Mouse (Mus musculus) megakaryocyte, embryonic 14.5 days (primary cell): ENCODE measurements around the gene 4930562C15Rik.

Experiments
- FLI1 ChIP-seq: IDR thresholded peaks from 2 replicates; pipeline ENCODE4 v1.6.1; 2012; ENCODE audit warnings: low read length, inconsistent platforms, mixed read lengths
- GATA1 ChIP-seq: IDR thresholded peaks from 3 replicates; pipeline ENCODE4 v1.6.1; 2012; ENCODE audit warnings: mixed read lengths, low read length, inconsistent platforms, borderline replicate concordance

GRCm38 (mm10) chr16:4875198-4876032 is 40.2 kb downstream of the 4930562C15Rik start:
- TF ChIP-seq FLI1 (no peak), GATA1 (no peak)
